Mouse (Mus musculus) frontal cortex, postnatal 10 days (tissue): Measurements from ENCODE around the gene Jhy.

Source experiments
- DNase-seq, 2 experiments: peaks; one replicate each; pipeline ENCODE4 v3.0.0; 2022; ENCODE audit warnings: low spot score in 2 of 2, mixed read lengths in 1 of 2

Gene Jhy

GRCm38 (mm10) chr9:40859196-40859595 is 104.7 kb downstream of the Jhy start:
- DNase-seq = no peak

GRCm38 (mm10) chr9:40858461-40859160 is 105.3 kb downstream of the Jhy start:
- DNase-seq = peak in 1 of 2 experiments; percentile 15

GRCm38 (mm10) chr9:40851515-40851914 is 112.4 kb downstream of the Jhy start:
- no peak for DNase-seq
